Mouse (Mus musculus) testis, postnatal 14 days (tissue): ENCODE measurements around the gene Tuba1b.
"Not testable (repeated sequence)": the region's sequence is repeated elsewhere in the genome, so short reads cannot be mapped to it uniquely, and the experiment has no call there.

Experiments
- DNase-seq: peaks from one replicate; pipeline ENCODE4 v3.0.0; 2021; ENCODE audit warnings: low spot score

Tuba1b gene

DNA sequence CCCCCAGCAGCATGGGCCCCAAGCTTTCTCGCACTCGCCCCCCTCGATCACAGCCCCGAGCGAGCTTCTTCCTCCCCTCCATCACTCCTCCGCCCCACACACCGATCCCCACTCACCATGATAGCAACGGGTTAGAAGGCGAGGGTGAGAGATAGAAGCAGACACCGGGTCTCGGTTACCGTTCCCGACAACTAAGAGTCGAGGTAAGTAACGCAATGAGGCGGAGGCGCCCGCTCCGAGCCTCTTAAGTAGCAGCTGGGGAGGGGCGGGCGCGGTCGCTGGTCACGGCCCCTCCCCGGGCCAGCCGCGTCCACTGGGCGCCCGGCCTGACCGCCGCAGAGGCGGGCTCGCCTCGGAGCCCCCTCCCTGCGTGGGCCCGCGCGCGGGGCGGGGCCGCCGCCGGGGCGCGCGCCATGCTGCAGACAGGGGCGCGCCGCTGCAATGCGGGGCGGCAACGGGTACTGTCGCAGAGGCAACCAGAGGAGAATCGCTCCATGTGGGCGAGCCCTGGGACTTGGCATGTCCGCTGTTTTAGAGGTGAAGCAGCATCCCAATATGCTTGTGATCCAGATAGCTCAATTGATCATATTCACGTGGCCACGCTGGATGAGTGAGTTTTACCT is at the start of gene Tuba1b:
Gene Tuba1b, minus strand, starts transcription at position 349 of the 623 bp plus-strand sequence.
- DNase-seq: peak; percentile 84

- no peak for DNase-seq
Measured at GRCm38 (mm10) chr15:98983431-98984081, 49.2 kb upstream of the Tuba1b start.

DNA sequence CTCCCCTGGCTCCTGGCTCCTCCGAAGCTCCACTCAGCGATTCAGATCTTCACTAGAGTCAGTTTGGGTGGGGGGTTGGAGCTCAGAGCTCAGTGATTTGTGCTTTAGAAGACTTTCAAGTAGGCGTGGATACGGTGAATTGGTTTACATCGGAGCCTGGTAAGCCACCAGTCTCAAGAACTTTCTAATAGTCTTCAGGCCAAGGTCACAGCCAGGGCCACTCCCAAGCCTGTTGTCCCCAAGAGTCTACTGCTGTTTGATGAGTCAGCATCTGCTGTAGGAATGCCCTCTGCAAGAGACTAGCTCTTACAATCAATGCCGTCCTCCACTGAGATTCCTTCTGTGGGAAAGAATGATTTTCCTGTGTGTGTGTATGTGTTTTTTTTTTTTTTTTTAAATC is 47.7 kb upstream of the Tuba1b start:
- DNase-seq: no peak

- DNase-seq: no peak
Measured at GRCm38 (mm10) chr15:98980012-98980614, 45.7 kb upstream of the Tuba1b start.

DNA sequence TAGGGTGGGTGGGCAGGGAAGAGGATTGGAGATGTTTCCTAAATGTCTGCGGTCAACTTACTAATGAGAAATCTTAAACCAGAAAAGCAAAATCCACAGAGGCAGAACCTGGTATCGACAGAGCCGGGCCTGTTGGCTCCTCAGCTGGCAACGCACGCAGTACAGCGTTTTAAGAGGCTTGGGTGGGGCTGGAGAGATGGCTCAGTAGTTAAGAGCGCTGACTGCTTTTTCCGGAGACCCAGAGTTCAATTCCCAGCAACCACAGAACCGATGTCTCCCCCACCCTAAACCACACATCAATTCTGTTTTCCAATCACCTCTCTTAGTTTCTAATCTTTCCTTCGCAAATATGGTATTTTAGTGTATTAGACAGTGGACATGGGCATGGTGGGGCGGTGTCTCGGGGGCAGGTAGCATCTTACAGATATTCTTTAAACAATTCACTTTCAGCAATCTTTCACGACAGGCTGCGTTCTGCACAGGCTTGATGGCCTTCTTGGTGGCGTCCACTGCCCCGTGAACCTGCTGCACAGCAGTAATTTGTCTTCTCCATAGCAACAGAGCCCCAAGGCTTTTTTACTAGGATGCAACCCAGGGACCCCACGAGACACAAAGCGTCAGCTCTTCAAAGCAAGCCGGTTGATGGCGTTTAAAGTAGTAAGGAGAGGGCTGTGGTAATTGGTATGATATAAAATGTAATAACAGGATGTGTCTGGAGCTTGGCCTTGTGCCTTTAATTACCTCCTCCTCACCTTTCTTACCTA is 44.2 kb upstream of the Tuba1b start:
- no peak for DNase-seq

GRCm38 (mm10) chr15:98977759-98978408 is 43.5 kb upstream of the Tuba1b start:
- peak; percentile 85 for DNase-seq

DNA sequence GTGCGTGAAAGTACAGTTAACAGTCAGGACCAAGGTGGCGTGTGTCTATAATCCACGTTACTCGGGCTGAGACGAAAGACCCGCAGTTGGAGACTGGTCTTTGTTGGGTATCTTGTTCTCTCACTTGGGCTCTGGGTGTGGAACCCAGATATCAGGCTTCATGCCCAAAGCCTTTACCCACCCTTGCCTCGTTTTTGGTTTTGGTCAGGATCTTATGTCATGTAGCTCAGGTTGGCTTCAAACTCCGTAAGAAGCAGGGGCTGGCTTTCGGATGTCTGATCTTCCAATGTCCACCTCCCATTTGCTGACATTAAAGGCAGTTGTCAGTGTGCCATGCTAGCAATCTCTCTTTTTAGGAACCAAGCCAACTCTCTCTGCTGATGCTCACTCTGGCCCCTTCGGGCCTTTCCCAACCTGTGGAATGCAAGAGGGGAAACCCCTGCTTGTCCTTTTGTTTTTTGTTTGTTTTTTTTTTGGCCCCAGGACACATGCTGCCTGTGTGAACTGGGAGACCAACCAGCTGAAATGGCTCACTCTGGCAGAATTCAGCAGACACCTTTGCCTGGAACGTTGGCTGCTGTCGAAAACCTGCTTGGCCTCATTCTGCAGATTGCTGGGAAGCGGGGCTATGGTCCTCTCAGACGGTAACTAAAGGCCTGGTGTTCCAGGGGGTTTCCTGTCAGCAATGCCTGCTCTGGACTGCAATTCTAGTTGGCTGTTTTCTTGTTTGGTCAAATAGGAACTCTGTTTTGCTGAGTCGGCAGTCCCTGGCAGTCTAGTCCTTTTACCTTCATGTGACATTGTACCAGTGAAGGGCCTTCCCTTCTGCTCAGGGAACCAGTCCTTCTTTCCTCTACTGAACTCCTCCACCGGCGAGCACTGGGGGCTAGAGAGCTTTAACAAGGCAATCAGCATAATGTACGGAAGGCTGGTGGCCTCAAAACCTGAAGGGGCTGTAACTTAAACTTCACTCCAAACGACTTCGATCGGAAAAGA is 42.7 kb upstream of the Tuba1b start:
- no peak for DNase-seq

DNA sequence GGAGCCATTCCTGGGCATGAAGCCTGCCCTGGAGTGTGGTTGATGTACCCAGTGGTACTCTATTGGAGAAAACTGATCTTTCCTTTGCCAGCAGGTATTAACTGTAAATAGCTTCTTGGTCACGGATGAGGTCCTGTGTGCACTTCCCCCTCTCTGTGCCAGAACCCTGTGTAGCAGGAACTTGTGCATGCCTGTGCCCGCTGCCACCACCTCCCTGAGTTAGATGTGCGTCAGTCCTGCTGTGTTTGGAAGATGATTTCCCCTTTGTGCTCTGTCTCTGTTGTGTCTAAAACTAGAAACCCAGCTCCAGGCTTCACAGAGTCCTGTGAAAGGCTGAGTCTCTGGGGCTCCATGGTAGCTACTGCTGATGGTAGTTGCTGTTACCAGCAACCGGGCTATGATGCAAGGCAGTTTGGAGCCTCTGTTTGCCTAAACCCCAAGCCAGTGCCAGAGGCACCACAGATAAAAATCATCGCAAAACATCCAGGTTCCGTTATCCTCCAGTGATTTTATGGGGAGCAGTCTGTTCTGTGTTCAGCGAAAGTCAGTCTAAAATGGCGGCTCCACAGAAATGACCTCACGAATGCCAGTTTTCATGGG is 38.8 kb upstream of the Tuba1b start:
- DNase-seq: no peak

DNA sequence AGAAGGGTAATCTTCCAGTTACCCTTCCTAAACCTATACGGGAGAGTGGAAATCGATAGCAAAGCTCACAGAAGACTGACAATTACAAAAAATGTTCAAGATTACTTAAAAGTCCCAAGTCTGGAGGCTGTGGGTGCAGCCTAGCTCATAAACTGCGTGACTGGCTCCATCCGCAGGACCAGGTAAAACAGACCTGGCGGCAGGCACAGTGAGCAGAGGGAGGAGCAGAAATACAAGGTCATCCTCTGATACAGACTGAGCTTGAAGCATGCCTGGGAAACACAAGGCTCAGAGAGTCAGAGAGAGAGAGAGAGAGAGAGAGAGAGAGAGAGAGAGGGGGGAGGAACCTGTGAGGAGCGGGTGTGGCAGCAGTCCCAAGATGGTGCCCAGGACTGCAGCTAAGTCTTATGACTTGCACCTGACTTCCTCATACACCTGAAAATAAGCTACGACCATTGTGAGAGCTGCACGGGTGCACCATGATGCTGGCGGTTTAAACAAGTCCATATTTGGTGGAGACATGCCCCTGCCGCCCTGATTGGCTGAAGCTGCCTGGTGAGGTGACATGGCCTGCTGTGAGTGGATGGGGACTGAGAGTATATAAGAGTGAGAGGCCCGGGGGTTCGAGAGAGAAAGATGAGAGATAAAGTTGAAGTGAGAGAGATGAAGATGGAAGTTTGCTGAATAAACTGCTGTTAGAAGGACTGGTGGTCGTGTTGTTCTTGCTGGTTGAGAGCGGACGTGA is 37.4 kb upstream of the Tuba1b start:
- not testable (repeated sequence) for DNase-seq

DNA sequence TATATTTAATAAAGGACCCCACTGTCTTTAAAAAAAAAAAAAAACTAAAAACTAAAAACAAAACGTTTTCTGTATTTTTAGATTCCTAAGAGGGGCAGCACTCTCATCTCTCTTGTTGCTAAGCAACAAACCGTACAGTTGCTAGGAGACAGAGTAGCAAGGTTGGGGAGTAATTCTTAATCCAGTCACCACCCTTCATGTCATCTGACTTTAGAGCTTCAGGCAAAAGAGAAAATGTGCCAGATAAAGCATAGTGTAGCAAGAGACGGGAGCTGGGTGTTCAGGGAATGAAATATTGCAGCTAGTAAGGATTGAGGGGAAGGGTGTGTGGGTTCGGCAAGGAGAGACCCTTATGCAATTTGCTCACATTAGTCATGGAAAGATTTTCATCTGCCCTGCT is 36.7 kb upstream of the Tuba1b start:
- no peak for DNase-seq

GRCm38 (mm10) chr15:98969372-98970101 is 35.2 kb upstream of the Tuba1b start:
- no peak for DNase-seq

DNA sequence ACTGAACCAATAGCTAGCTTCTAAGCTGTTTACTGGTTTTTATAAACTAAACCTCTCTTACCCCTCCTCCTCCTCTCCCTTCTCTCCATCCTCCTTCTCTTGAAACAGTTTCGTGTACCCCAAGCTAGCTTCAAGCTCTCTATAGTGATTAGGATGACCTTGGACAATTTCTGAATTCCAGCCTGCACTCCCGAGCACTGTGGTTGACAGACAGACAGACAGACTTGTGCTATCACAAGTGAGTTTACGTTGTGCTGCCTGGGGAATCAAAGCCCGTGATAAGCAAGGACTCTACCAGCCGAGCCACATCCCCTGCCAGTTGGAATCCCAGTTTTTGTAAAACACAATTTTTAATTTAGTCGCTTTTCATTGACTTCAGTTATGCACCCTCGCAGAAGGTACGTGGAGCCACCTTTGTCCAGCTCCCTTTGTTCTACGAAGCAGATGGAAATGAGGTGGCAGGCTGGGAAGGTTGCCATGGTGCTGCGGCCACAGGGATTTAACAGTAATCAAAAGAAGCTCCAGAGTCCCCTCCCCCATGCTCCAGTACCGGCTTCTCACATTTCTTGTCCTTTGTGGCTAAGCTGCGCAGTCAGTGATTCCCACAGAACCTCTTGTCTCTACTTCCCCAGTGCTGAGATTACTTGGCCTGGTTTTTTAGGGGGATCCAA is 34.5 kb upstream of the Tuba1b start:
- no peak for DNase-seq

DNA sequence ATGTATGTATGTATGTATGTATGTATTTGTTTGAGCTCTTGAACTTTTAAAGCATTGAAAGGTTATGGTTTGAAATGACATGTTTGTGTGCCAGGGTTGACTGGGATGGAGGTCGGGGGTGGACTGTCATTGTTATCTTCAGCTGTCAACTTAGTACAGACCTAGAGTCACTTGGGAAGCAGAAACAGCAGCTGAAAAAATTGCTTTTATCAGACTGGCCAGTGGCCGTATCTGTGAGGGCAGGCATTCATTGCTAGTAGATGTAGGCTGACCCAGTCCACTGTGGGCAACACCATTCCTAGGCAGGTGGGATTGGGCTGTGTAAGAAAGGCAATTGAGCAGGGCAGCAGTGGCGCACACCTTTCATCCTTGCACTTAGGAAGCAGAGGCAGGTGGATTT is 25.2 kb upstream of the Tuba1b start:
- no peak for DNase-seq

DNA sequence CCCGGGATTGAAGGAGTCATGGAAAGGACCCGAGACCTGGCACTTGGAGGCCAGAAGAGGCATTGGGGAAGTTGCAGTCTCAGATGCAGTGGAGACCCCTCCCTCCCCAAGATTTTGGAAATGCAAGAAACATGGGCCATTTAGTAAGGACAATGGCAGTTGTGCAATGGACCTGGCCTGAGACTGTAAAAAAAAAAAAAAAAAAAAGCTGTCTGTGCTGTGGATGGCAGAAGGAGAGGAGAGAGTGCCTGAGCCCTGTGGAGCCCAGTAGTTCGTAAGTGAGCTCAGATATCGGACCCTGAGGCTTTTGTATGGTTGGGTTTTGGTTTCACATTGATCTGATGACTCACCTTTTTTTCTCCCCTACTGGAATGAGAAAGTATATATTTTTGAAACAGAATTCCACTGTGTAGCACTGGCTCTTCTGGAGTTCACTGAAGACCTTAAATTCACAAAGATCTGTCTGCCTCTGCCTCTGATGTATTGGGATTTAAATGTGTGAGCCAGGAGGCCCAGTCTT is 24.6 kb upstream of the Tuba1b start:
- DNase-seq: no peak

DNA sequence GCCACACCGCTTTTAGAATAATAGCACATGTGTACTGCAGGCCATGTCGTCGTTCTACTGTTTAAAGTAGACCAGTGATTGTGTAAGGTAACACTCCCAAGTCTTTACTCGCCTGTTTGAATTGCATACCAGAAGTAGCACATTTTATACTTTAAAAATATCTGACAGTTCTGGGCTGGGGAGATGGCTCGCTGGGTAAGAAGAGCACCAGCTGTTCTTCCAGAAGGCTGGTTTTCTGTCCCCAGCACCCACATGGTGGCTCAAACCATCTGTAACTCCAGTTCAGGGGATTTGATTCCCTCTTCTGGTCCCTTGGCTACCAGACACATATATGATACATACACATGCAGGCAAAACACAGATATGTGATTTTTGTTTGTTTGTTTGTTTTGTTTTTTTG is 23.1 kb upstream of the Tuba1b start:
- no peak for DNase-seq

GRCm38 (mm10) chr15:98956000-98956399 is 21.6 kb upstream of the Tuba1b start:
- DNase-seq: no peak

DNA sequence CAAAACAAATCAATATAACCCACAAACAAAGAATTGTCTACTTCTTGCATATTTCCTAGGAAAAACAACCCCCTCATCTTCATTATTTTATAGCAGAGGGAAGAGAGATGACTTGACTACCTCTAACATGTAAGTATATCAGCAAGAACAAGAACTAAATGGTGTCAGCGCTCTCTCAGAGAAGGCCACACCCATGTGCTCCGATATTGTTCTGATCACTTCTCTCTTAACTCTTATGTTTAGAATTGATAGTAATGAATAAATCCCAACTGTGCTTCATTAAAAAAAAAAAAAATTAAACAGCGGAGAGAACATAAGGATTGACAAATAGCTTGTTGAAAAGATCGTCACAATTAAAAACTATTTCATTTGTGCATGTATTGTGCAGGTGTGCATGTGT is 21.0 kb upstream of the Tuba1b start:
- no peak for DNase-seq
